ENCODE assay signal across 8 mouse cellular contexts in the genomic region with DNA sequence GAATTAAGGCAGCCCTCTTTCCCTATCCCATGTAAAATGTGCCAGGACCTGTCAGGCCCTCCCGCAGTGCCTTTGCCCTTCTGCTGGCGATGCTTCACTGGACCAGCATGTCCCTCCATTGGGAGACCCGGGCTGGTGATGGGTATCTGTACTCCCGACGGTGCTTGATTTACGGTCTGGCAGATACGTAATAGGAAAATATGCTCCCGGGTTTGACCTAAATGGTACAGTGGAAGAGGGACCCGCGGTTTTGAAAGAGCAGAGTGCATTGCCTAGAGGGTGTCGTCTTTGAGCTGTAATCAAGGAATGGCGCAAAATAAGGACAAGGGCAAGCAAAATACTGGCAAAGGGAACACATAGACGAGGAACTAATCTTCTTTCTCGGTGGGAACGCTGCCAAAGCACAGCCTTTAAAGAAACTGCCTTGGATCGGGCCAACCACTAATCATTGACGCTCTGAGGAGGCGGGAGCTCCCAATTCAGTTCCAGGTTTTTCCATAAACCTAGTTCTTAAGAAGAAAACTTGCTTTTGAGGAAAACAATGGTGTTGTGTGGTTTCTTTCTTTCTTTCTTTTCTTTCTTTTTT. TPM values are rescaled to one million over a fixed set of nuclear protein-coding genes. Genes with fewer than 3 reads are reported as not detected.
DNase-seq lines count a peak whose midpoint lies in the region; ATAC-seq and TF ChIP-seq lines count a peak whose summit lies in the region.

No protein-coding gene starts in this region.

- peaks cover 21% of the 10 kb centered on the region for H3K4me1 ChIP-seq in liver, embryonic 12.5 days

- no peaks in the 10 kb centered on the region for H3K36me3 ChIP-seq in liver, embryonic 12.5 days

- intact Hi-C loops in left cerebral cortex, adult 2 months (cut with DNase I): loop anchor here (5.0 kb wide), 3 partner anchors 113 to 228 kb away; no protein-coding TSS in a partner anchor

- no peaks in the 10 kb centered on the region for H3K27me3 ChIP-seq in liver, embryonic 12.5 days (replicated peaks)

- H3K9me3 ChIP-seq in liver, embryonic 12.5 days (replicated peaks): no peaks in the 10 kb centered on the region

- peak overlapping the region; percentile 93 for H3K4me2 ChIP-seq in liver, embryonic 12.5 days

- no peak for DNase-seq in left cerebral cortex, adult 2 months (ENCODE audit: extremely low spot score in 1 of 2, low spot score in 2 of 2)
- no peak for DNase-seq in left cerebral cortex, adult 11 months (ENCODE audit: low spot score)
- peak; percentile 71 for DNase-seq in brain, adult 2 months (ENCODE audit: low read depth, low spot score)
- peak; percentile 24 for DNase-seq in right cerebral cortex, postnatal 25 days
- no peak for DNase-seq in gastrocnemius, adult 8-10 months (ENCODE audit: low spot score in 2 of 2)
- no peak for DNase-seq in T-cell, adult 2 months (ENCODE audit: low spot score)

- peak overlapping the region; percentile 76 for H3K9ac ChIP-seq in liver, embryonic 12.5 days

- H3K27ac ChIP-seq in left cerebral cortex, adult 2 months: peak overlapping the region; percentile 94
- H3K27ac ChIP-seq in liver, embryonic 12.5 days: no peak overlapping the region

- 17% methylated on average over 18 of the region's 18 CpGs for WGBS in liver, embryonic 12.5 days (ENCODE audit: insufficient replicate concordance)

- H3K4me3 ChIP-seq in left cerebral cortex, adult 2 months: peak overlapping the region; percentile 99
- H3K4me3 ChIP-seq in liver, embryonic 12.5 days: peak overlapping the region; percentile 82

- no peak for TF ChIP-seq CTCF in left cerebral cortex, adult 2 months (IDR thresholded peaks at IDR 0.05)

- ATAC-seq in granulocyte monocyte progenitor cell, adult 5-6 weeks (replicated peaks; ENCODE audit: poor library complexity, severe bottlenecking): peak; percentile 53
- peak; percentile 69 for ATAC-seq in liver, embryonic 12.5 days

RNA-seq across cellular contexts. Expression of a gene that starts 0.5 kb away (rescaled TPM):
- 10 to 100 TPM; 33.2 to 38.3 TPM for total RNA-seq in left cerebral cortex, adult 2 months (2021)
- total RNA-seq in granulocyte monocyte progenitor cell, adult 5-6 weeks (2014; fragmentation: Nextera tagmentation): 41.4 and 44.4 TPM in 2 replicates
- total RNA-seq in granulocyte monocyte progenitor cell, adult 5-6 weeks (2017): 29.6 and 35.0 TPM in 2 replicates
- polyA plus RNA-seq in liver, embryonic 12.5 days (2016; fragmentation: Nextera tagmentation; extraction: Ambion mirVana): 34.1 and 36.2 TPM in 2 replicates
- 10 to 100 TPM in 3 of 4 experiments, 1 to 10 TPM in 1; 9.9 to 12.4 (median 11.0) TPM for total RNA-seq in gastrocnemius, adult 8-10 months (2022)

Comparison
In these comparisons a context has a peak if more than half of its experiments do, and no peak if none do; other contexts are left out.
1. DNase-seq: peak in brain, adult 2 months (single experiment) and right cerebral cortex, postnatal 25 days (single experiment); none in left cerebral cortex, adult 2 months (0 of 2), left cerebral cortex, adult 11 months (single experiment), gastrocnemius, adult 8-10 months (0 of 2) and T-cell, adult 2 months (single experiment).